Mouse (Mus musculus) myocyte (in vitro differentiated cells): ENCODE measurements around the gene Col4a1. TPM values are rescaled to one million over a fixed set of nuclear protein-coding genes. Genes with fewer than 3 reads are reported as not detected.

Experiments
- H3K27me3 ChIP-seq: one replicate; pipeline ENCODE4 v1.6.1; 2011; ENCODE audit not compliant: control insufficient read depth, insufficient read depth, insufficient read length
- H3K36me3 ChIP-seq: one replicate; pipeline ENCODE4 v1.6.1; 2011; ENCODE audit not compliant: control insufficient read depth, insufficient read depth
- H3K4me2 ChIP-seq: one replicate; pipeline ENCODE4 v1.6.1; 2011; ENCODE audit warnings: low read depth, control low read depth
- H3K4me3 ChIP-seq: one replicate; pipeline ENCODE4 v1.5.1; 2011; ENCODE audit warnings: mild to moderate bottlenecking, control low read depth, moderate library complexity
- H3K79me2 ChIP-seq: one replicate; pipeline ENCODE4 v1.6.1; 2011; ENCODE audit not compliant: control insufficient read depth, insufficient read depth
- H3ac ChIP-seq: one replicate; pipeline ENCODE4 v1.6.1; 2011; ENCODE audit not compliant: control insufficient read depth, insufficient read length
- CEBPB ChIP-seq: IDR thresholded peaks from 2 replicates; pipeline ENCODE4 v1.6.1; 2011; ENCODE audit warnings: mild to moderate bottlenecking, moderate library complexity; ENCODE audit not compliant: poor library complexity, insufficient read depth, severe bottlenecking
- E2F4 ChIP-seq: IDR thresholded peaks from one replicate; pipeline ENCODE4 v1.6.1; 2011; ENCODE audit warnings: mild to moderate bottlenecking, control low read depth, moderate library complexity; ENCODE audit not compliant: insufficient read depth
- MAX ChIP-seq: IDR thresholded peaks from one replicate; pipeline ENCODE4 v1.6.1; 2011; ENCODE audit warnings: low read depth, mild to moderate bottlenecking, control low read depth
- MYOD1 ChIP-seq, 3 experiments: IDR thresholded peaks; one replicate each; pipeline ENCODE4 v1.6.1; 2011; ENCODE audit warnings: control low read depth in 2 of 3, low read depth in 2 of 3, mild to moderate bottlenecking in 2 of 3, moderate library complexity in 1 of 3; ENCODE audit not compliant: insufficient read length in 2 of 3, control insufficient read depth in 1 of 3
- MYOG ChIP-seq, 3 experiments: IDR thresholded peaks; one replicate each; pipeline ENCODE4 v1.6.1; 2011; ENCODE audit warnings: control low read depth in 2 of 3, low read depth in 2 of 3, mild to moderate bottlenecking in 2 of 3; ENCODE audit not compliant: insufficient read length in 2 of 3, control insufficient read depth in 1 of 3, insufficient read depth in 1 of 3
- POLR2A ChIP-seq: IDR thresholded peaks from one replicate; pipeline ENCODE4 v1.6.1; 2011; ENCODE audit warnings: low read depth, mild to moderate bottlenecking, control low read depth, moderate library complexity; ENCODE audit not compliant: insufficient read length
- POLR2AphosphoS2 ChIP-seq: IDR thresholded peaks from one replicate; pipeline ENCODE4 v1.6.1; 2011; ENCODE audit warnings: low read depth, control low read depth; ENCODE audit not compliant: insufficient read length
- REST ChIP-seq: IDR thresholded peaks from one replicate; pipeline ENCODE4 v1.6.1; 2011; ENCODE audit warnings: mild to moderate bottlenecking, control low read depth, moderate library complexity; ENCODE audit not compliant: insufficient read depth, insufficient read length
- SRF ChIP-seq: IDR thresholded peaks from one replicate; pipeline ENCODE4 v1.6.1; 2011; ENCODE audit warnings: low read depth; ENCODE audit not compliant: control insufficient read depth, insufficient read length
- TCF12 ChIP-seq: IDR thresholded peaks from one replicate; pipeline ENCODE4 v1.6.1; 2011; ENCODE audit warnings: mild to moderate bottlenecking, control low read depth; ENCODE audit not compliant: poor library complexity, insufficient read depth, severe bottlenecking
- TCF3 ChIP-seq: IDR thresholded peaks from one replicate; pipeline ENCODE4 v1.6.1; 2011; ENCODE audit warnings: low read depth, control low read depth; ENCODE audit not compliant: insufficient read length
- USF1 ChIP-seq: IDR thresholded peaks from one replicate; pipeline ENCODE4 v1.6.1; 2011; ENCODE audit warnings: low read depth, mild to moderate bottlenecking, control low read depth, moderate library complexity
- polyA plus RNA-seq: library from polyadenylated mRNA; unstranded; fragments of >200 nt; fragmentation: generic; extraction: Trizol; gene quantifications from one replicate; pipeline ENCODE4 v1.2.1, GENCODE M21; 2012; ENCODE audit warnings: missing spikeins

The Col4a1 gene
- polyA plus RNA-seq, 1 experiment = 34.8 TPM

GRCm38 (mm10) chr8:11282696-11283095, 29.9 kb downstream of the Col4a1 start:
- no peaks in the 10 kb centered on the region for H3K27me3 ChIP-seq
- no peak overlapping the region for H3K4me3 ChIP-seq
- no peaks in the 10 kb centered on the region for H3K79me2 ChIP-seq
- H3K4me2 ChIP-seq = no peak overlapping the region
- TF ChIP-seq MAX (no peak), TCF12 (no peak), POLR2A (no peak), REST (no peak), USF1 (no peak), TCF3 (no peak), SRF (no peak), MYOG (IDR thresholded peaks at IDR 0.05; ENCODE audit: control insufficient read depth in 1 of 3, insufficient read depth in 1 of 3, insufficient read length in 2 of 3, low read depth in 2 of 3) (no peak), CEBPB (no peak), POLR2AphosphoS2 (no peak), E2F4 (no peak), MYOD1 (IDR thresholded peaks at IDR 0.05; ENCODE audit: control insufficient read depth in 1 of 3, insufficient read length in 2 of 3, low read depth in 2 of 3) (no peak)
- H3ac ChIP-seq = no peak overlapping the region
- H3K36me3 ChIP-seq = no peaks in the 10 kb centered on the region

GRCm38 (mm10) chr8:11282139-11282538, 30.5 kb downstream of the Col4a1 start:
- TF ChIP-seq MYOG (IDR thresholded peaks at IDR 0.05; ENCODE audit: control insufficient read depth in 1 of 3, insufficient read depth in 1 of 3, insufficient read length in 2 of 3, low read depth in 2 of 3) (no peak), USF1 (no peak), SRF (no peak), E2F4 (no peak), POLR2AphosphoS2 (no peak), TCF12 (no peak), TCF3 (no peak), REST (no peak), POLR2A (no peak), MAX (no peak), MYOD1 (IDR thresholded peaks at IDR 0.05; ENCODE audit: control insufficient read depth in 1 of 3, insufficient read length in 2 of 3, low read depth in 2 of 3) (no peak)
- Histone ChIP-seq H3K36me3 (no peaks in the 10 kb centered on the region), H3K4me3 (no peak overlapping the region), H3ac (no peak overlapping the region), H3K27me3 (no peaks in the 10 kb centered on the region), H3K79me2 (no peaks in the 10 kb centered on the region), H3K4me2 (no peak overlapping the region)

GRCm38 (mm10) chr8:11280721-11281268, 31.8 kb downstream of the Col4a1 start:
- no peaks in the 10 kb centered on the region for H3K36me3 ChIP-seq
- H3K4me3 ChIP-seq = no peak overlapping the region
- no peak overlapping the region for H3ac ChIP-seq
- H3K79me2 ChIP-seq = no peaks in the 10 kb centered on the region
- H3K4me2 ChIP-seq = no peak overlapping the region
- no peak for TF ChIP-seq CEBPB
- no peak for TF ChIP-seq TCF12
- TF ChIP-seq MYOG (IDR thresholded peaks at IDR 0.05; ENCODE audit: control insufficient read depth in 1 of 3, insufficient read depth in 1 of 3, insufficient read length in 2 of 3, low read depth in 2 of 3) = no peak
- no peak for TF ChIP-seq E2F4
- no peak for TF ChIP-seq POLR2A
- TF ChIP-seq USF1 = no peak
- no peak for TF ChIP-seq REST
- TF ChIP-seq SRF = no peak
- TF ChIP-seq MYOD1 (IDR thresholded peaks at IDR 0.05; ENCODE audit: control insufficient read depth in 1 of 3, insufficient read length in 2 of 3, low read depth in 2 of 3) = no peak
- TF ChIP-seq TCF3 = no peak
- no peak for TF ChIP-seq MAX
- no peak for TF ChIP-seq POLR2AphosphoS2
- no peaks in the 10 kb centered on the region for H3K27me3 ChIP-seq

GRCm38 (mm10) chr8:11279296-11279826, 33.3 kb downstream of the Col4a1 start:
- Histone ChIP-seq H3K4me2 (no peak overlapping the region), H3ac (no peak overlapping the region), H3K36me3 (no peaks in the 10 kb centered on the region), H3K27me3 (no peaks in the 10 kb centered on the region), H3K79me2 (no peaks in the 10 kb centered on the region), H3K4me3 (no peak overlapping the region)
- TF ChIP-seq CEBPB (no peak), POLR2A (no peak), MYOG (IDR thresholded peaks at IDR 0.05; ENCODE audit: control insufficient read depth in 1 of 3, insufficient read depth in 1 of 3, insufficient read length in 2 of 3, low read depth in 2 of 3) (no peak), USF1 (no peak), SRF (no peak), POLR2AphosphoS2 (no peak), MYOD1 (IDR thresholded peaks at IDR 0.05; ENCODE audit: control insufficient read depth in 1 of 3, insufficient read length in 2 of 3, low read depth in 2 of 3) (no peak), TCF12 (no peak), MAX (no peak), TCF3 (no peak), REST (no peak), E2F4 (no peak)
